In the genomic region with DNA sequence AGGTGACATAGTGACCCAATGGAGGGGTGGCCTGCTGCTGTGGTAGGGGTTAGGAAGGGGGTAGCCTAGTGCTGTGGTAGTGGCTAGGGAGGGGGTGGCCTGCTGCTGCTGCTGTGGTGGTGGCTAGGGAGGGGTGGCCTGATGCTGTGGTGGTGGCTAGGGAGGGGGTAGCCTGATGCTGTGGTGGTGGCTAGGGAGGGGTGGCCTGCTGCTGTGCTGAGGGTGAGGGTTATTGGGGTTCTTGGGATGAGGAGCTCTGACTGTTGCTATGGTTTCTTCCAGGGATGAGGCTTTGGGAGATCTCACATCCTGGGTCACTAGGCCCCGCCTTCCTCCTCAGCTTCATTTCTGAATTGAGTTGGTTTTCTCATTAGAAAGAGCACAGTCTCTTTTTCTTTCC, we compare ENCODE assay signal across 9 mouse cellular contexts. TPM values are rescaled to one million over a fixed set of nuclear protein-coding genes. Genes with fewer than 3 reads are reported as not detected.
A peak's percentile ranks its signal among the peaks of the same experiment; 100 is the strongest.
DNase-seq lines count a peak whose midpoint lies in the region; ATAC-seq and TF ChIP-seq lines count a peak whose summit lies in the region.
"Had no signal": no experiment of that assay in that cellular context is flagged by ENCODE, and none has a peak within 500 bp of the region (broad histone marks: within the 10 kb centered on the region; RNA-seq: fewer than 3 reads in every experiment).

No protein-coding gene starts in this region.

- H3K4me1 ChIP-seq in heart, embryonic 11.5 days (ENCODE audit: control insufficient read depth, insufficient read depth, low read length): peaks cover 28% of the 10 kb centered on the region
- peaks cover 14% of the 10 kb centered on the region for H3K4me1 ChIP-seq in embryonic facial prominence, embryonic 12.5 days
- peaks cover 9% of the 10 kb centered on the region; the same call in 1 of the 2 replicates for H3K4me1 ChIP-seq in hindbrain, postnatal 0 days (ENCODE audit: insufficient read depth, low read length)
- H3K4me1 ChIP-seq in midbrain, embryonic 11.5 days (ENCODE audit: control insufficient read depth, insufficient read depth, low read length): peaks cover 11% of the 10 kb centered on the region

- DNase-seq in heart, adult 9 months (ENCODE audit: low spot score in 2 of 2): no peak
- DNase-seq in hindbrain, postnatal 0 days (ENCODE audit: low spot score): no peak
- DNase-seq in midbrain, embryonic 11.5 days (ENCODE audit: low spot score, missing footprints): peak; percentile 69
- no peak for DNase-seq in right cerebral cortex, postnatal 4 days
- no peak for DNase-seq in adrenal gland, postnatal 25 days
- DNase-seq in adrenal gland, adult 18-20 months (ENCODE audit: low spot score in 2 of 2): no peak

- peak; percentile 89 for ATAC-seq in heart, embryonic 11.5 days (replicated peaks; ENCODE audit: insufficient number of reproducible peaks, low FRiP score, low TSS enrichment)
- ATAC-seq in embryonic facial prominence, embryonic 12.5 days (ENCODE audit: insufficient number of reproducible peaks, insufficient read depth, low FRiP score, low TSS enrichment): peak; percentile 87
- ATAC-seq in hindbrain, postnatal 0 days: peak; percentile 90
- ATAC-seq in midbrain, embryonic 11.5 days (ENCODE audit: low FRiP score): peak; percentile 94

- H3K4me3 ChIP-seq in heart, embryonic 11.5 days (ENCODE audit: low read depth, low read length): no peak overlapping the region
- H3K4me3 ChIP-seq in embryonic facial prominence, embryonic 12.5 days: no peak overlapping the region
- no peak overlapping the region for H3K4me3 ChIP-seq in hindbrain, postnatal 0 days (ENCODE audit: low read length)
- no peak overlapping the region for H3K4me3 ChIP-seq in midbrain, embryonic 11.5 days (ENCODE audit: low read depth, low read length)
- H3K4me3 ChIP-seq: limb, embryonic 13.5 days had no signal

- TF ChIP-seq CTCF in hindbrain, postnatal 0 days (IDR thresholded peaks at IDR 0.05; ENCODE audit: low read depth): no peak

- H3K4me2 ChIP-seq in heart, embryonic 11.5 days: no peak overlapping the region
- H3K4me2 ChIP-seq in embryonic facial prominence, embryonic 12.5 days (replicated peaks): no peak overlapping the region
- H3K4me2 ChIP-seq in hindbrain, postnatal 0 days (ENCODE audit: low read depth, low read length): no peak overlapping the region
- no peak overlapping the region for H3K4me2 ChIP-seq in midbrain, embryonic 11.5 days
- H3K4me2 ChIP-seq: limb, embryonic 13.5 days had no signal

- WGBS in heart, embryonic 11.5 days (ENCODE audit: insufficient replicate concordance): 85% methylated on average over 1 of the region's 1 CpGs
- 91% methylated on average over 1 of the region's 1 CpGs for WGBS in embryonic facial prominence, embryonic 12.5 days
- 86% methylated on average over 1 of the region's 1 CpGs for WGBS in hindbrain, postnatal 0 days
- WGBS in midbrain, embryonic 11.5 days: 67% methylated on average over 1 of the region's 1 CpGs

- no peaks in the 10 kb centered on the region for H3K36me3 ChIP-seq in heart, embryonic 11.5 days (ENCODE audit: control insufficient read depth, insufficient read depth, low read length)
- no peaks in the 10 kb centered on the region for H3K36me3 ChIP-seq in embryonic facial prominence, embryonic 12.5 days
- H3K36me3 ChIP-seq in hindbrain, postnatal 0 days (ENCODE audit: insufficient read depth, low read length): no peaks in the 10 kb centered on the region; the same call in 1 of the 2 replicates
- H3K36me3 ChIP-seq in midbrain, embryonic 11.5 days (ENCODE audit: control insufficient read depth, insufficient read depth, low read length): no peaks in the 10 kb centered on the region
- H3K36me3 ChIP-seq: limb, embryonic 13.5 days had no signal

- no peaks in the 10 kb centered on the region for H3K9me3 ChIP-seq in heart, embryonic 11.5 days (replicated peaks; ENCODE audit: control insufficient read depth, low read length)
- no peaks in the 10 kb centered on the region for H3K9me3 ChIP-seq in embryonic facial prominence, embryonic 12.5 days
- H3K9me3 ChIP-seq in hindbrain, postnatal 0 days (ENCODE audit: low read length): no peaks in the 10 kb centered on the region
- no peaks in the 10 kb centered on the region for H3K9me3 ChIP-seq in midbrain, embryonic 11.5 days (ENCODE audit: control insufficient read depth, low read length)
- H3K9me3 ChIP-seq: limb, embryonic 13.5 days had no signal

- no peaks in the 10 kb centered on the region for H3K27me3 ChIP-seq in heart, embryonic 11.5 days (ENCODE audit: control insufficient read depth, insufficient read depth, low read length)
- H3K27me3 ChIP-seq in embryonic facial prominence, embryonic 12.5 days: no peaks in the 10 kb centered on the region
- H3K27me3 ChIP-seq in hindbrain, postnatal 0 days (ENCODE audit: insufficient read depth, low read length): no peaks in the 10 kb centered on the region
- no peaks in the 10 kb centered on the region for H3K27me3 ChIP-seq in midbrain, embryonic 11.5 days (ENCODE audit: control insufficient read depth, insufficient read depth, low read length)
- H3K27me3 ChIP-seq: limb, embryonic 13.5 days had no signal

- H3K27ac ChIP-seq in heart, embryonic 11.5 days (ENCODE audit: low read depth, low read length): no peak overlapping the region
- no peak overlapping the region for H3K27ac ChIP-seq in embryonic facial prominence, embryonic 12.5 days
- no peak overlapping the region for H3K27ac ChIP-seq in hindbrain, postnatal 0 days
- no peak overlapping the region for H3K27ac ChIP-seq in midbrain, embryonic 11.5 days (ENCODE audit: low read depth, low read length)
- H3K27ac ChIP-seq: limb, embryonic 13.5 days had no signal

- H3K9ac ChIP-seq in heart, embryonic 11.5 days (ENCODE audit: low read depth, low read length): 0 out of 2 replicates have a peak overlapping the region, but pooled peaks have one; percentile 43
- no peak overlapping the region for H3K9ac ChIP-seq in embryonic facial prominence, embryonic 12.5 days
- no peak overlapping the region for H3K9ac ChIP-seq in hindbrain, postnatal 0 days (replicated peaks; ENCODE audit: low read length)
- no peak overlapping the region for H3K9ac ChIP-seq in midbrain, embryonic 11.5 days (ENCODE audit: low read length)
- H3K9ac ChIP-seq: limb, embryonic 13.5 days had no signal

RNA-seq across cellular contexts. Expression of gene Sirpa, which starts 10.9 kb away (rescaled TPM):
- 13.0 and 15.7 TPM in 2 replicates for polyA plus RNA-seq in heart, embryonic 11.5 days (2014; fragmentation: Nextera tagmentation; extraction: Ambion mirVana)
- 23.9 and 24.3 TPM in 2 replicates for polyA plus RNA-seq in embryonic facial prominence, embryonic 12.5 days (2016; fragmentation: Nextera tagmentation; extraction: Ambion mirVana)
- total RNA-seq in hindbrain, postnatal 0 days (2014; rRNA removed): 87.7 and 135 TPM in 2 replicates
- 35.8 and 37.1 TPM in 2 replicates for polyA plus RNA-seq in hindbrain, postnatal 0 days (2015; fragmentation: Nextera tagmentation; extraction: Ambion mirVana)
- polyA plus RNA-seq in midbrain, embryonic 11.5 days (2014; fragmentation: Nextera tagmentation; extraction: Ambion mirVana): 16.0 and 17.9 TPM in 2 replicates
- total RNA-seq in adrenal gland, postnatal 25 days (2021): 46.7 and 58.4 TPM in 2 replicates
- total RNA-seq in adrenal gland, adult 18-20 months (2021): 10 to 100 TPM; 42.1 to 60.6 TPM
